Mouse (Mus musculus) cortical plate, adult 2 months (tissue): ENCODE results near the gene Srsf11.

Source experiments
- CTCF ChIP-seq: fragments of 200-500 bp; IDR thresholded peaks from 2 replicates; pipeline ENCODE4 v1.5.1; 2011; ENCODE audit warnings: mild to moderate bottlenecking, control low read depth, low read length; ENCODE audit not compliant: insufficient read depth; ENCODE audit errors: extremely low read depth
- POLR2A ChIP-seq: fragments of 200-500 bp; IDR thresholded peaks from 2 replicates; pipeline ENCODE4 v1.6.1; 2011; ENCODE audit warnings: mild to moderate bottlenecking, low read length, control low read depth; ENCODE audit not compliant: insufficient read depth; ENCODE audit errors: extremely low read depth

DNA sequence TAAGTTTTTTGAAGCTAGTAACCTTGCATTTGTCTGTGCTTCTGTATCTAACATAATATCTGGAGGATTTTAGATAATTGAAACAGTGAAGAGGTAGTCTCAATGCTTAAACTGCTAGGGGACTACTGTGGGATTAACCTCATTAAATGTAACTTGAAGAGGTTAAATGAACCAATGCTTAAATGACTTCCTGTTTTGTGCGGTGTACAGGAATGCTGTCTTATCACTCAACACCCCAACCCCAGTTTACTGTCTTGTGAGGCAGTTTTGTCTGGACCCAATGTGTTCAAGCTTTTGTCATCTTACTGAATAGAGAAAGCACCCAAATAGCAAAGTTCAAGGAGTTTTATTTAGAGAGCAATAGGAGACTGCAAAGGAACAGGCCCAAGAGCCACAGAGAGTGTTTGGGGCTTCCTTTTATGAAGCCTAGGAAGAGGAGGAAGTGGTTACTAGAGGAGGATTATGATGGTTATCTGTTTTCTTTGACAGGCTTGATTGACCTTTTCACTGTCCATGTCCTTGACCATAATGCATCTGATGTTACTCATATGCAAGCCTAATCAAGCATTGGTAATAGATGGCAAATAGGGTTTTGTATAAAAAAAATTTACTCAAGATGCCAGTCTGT lies 37.6 kb downstream of the Srsf11 start:
- TF ChIP-seq CTCF (no peak), POLR2A (no peak)
